Comparison of ENCODE assay signal across 18 mouse cellular contexts in the genomic region with DNA sequence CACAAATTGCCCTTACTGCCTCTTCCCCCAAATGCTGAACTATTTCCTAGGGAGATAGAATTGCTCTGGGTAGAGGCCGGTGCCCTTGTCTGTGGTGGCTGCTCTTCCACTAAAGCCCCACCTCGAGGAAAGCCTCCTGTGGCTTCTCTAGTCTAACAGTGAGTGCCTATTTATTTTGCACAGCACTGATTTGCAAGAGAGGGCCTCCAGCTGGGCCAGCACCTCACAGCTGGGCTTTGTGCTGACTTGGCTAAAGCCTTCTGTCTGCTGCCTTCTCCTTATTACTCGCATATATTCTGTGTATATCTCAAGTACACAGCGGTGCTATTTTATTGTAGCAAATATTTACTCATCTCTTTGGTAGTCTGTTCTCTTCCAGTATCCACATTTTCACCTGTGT.
DNase-seq lines count a peak whose midpoint lies in the region; TF ChIP-seq lines count a peak whose summit lies in the region.
"Had no signal": no experiment of that assay in that cellular context is flagged by ENCODE, and none has a peak within 500 bp of the region (broad histone marks: within the 10 kb centered on the region; RNA-seq: fewer than 3 reads in every experiment).

No protein-coding gene starts in this region.

- H3K9me3 ChIP-seq in ES-E14 (ENCODE audit: control insufficient read depth, insufficient read depth, low read depth, low read length), result peaks cover 5% of the 10 kb centered on the region; the same call in 1 of the 2 replicates

- DNase-seq in ES-CJ7 (ENCODE audit: low read depth, low spot score) (peak; percentile 25), ES-E14 (ENCODE audit: low read depth, low spot score) (no peak), adipocyte (ENCODE audit: low spot score) (peak; percentile 25)
- no peak for DNase-seq in kidney, postnatal 25 days
- no peak for DNase-seq in cerebellum, postnatal 25 days
- no peak for DNase-seq in layer of hippocampus, postnatal 14 days (ENCODE audit: low spot score in 2 of 2)
- DNase-seq: adrenal gland, postnatal 10 days; adrenal gland, postnatal 36 days; cerebellum, adult 11-12 months; cerebellum, adult 8-10 months; cerebellum, postnatal 10 days; gastrocnemius, postnatal 10 days; heart, adult 11 months had no signal

- no peak overlapping the region for H3K9ac ChIP-seq in ES-E14 (ENCODE audit: insufficient read depth, low read depth, low read length, poor library complexity, severe bottlenecking)
- H3K9ac ChIP-seq: forebrain, embryonic 13.5 days; hindbrain, embryonic 12.5 days; hindbrain, embryonic 15.5 days had no signal

- no peak overlapping the region; the same call in 1 of the 2 replicates for H3K27ac ChIP-seq in ES-E14 (ENCODE audit: insufficient read depth, low read depth, low read length, poor library complexity, severe bottlenecking)
- H3K27ac ChIP-seq: forebrain, embryonic 10.5 days; forebrain, embryonic 13.5 days; hindbrain, embryonic 12.5 days; hindbrain, embryonic 15.5 days had no signal

- peaks cover 11 to 21% of the 10 kb centered on the region in 2 experiments for H3K4me1 ChIP-seq in ES-E14 (ENCODE audit: control insufficient read depth in 2 of 2, insufficient read depth in 2 of 2, low read length in 2 of 2, poor library complexity in 1 of 2)
- H3K4me1 ChIP-seq: forebrain, embryonic 13.5 days had no signal

- in situ Hi-C loops in ES-E14 (cut with MboI; ENCODE audit: low sequenced_read_pairs in 2 of 2, unreplicated experiment in 2 of 2), result no loop called here

- H3K36me3 ChIP-seq in ES-E14 (ENCODE audit: control insufficient read depth, insufficient read depth, low read length, poor library complexity, severe bottlenecking), result no peaks in the 10 kb centered on the region
- H3K36me3 ChIP-seq: forebrain, embryonic 10.5 days; G1E; hindbrain, embryonic 12.5 days; hindbrain, embryonic 15.5 days had no signal

- no peak overlapping the region for H3K4me3 ChIP-seq in ES-E14 (ENCODE audit: insufficient read depth in 1 of 2, low read depth in 1 of 2, low read length in 2 of 2, poor library complexity in 1 of 2, severe bottlenecking in 1 of 2)
- H3K4me3 ChIP-seq: forebrain, embryonic 10.5 days; forebrain, embryonic 13.5 days; hindbrain, embryonic 12.5 days; hindbrain, embryonic 15.5 days had no signal

TF ChIP-seq in ES-E14, 5 proteins besides CTCF, POLR2A, EP300 and RAD21:
- peak; percentile 75 for TF ChIP-seq MAFK (IDR thresholded peaks at IDR 0.05; ENCODE audit: insufficient read depth, low read depth, low read length)
- TF ChIP-seq ZNF384 (IDR thresholded peaks at IDR 0.05; ENCODE audit: low read depth, low read length), result no peak

Comparison
In these comparisons a context has a peak if more than half of its experiments do, and no peak if none do; other contexts are left out.
1. DNase-seq: peak in ES-CJ7 (single experiment) and adipocyte (single experiment); none in ES-E14 (single experiment), kidney, postnatal 25 days (0 of 2), cerebellum, postnatal 25 days (0 of 2) and layer of hippocampus, postnatal 14 days (0 of 2).